Mouse (Mus musculus) embryonic fibroblast, embryonic 13.5 days (primary cell): ENCODE results near the gene Tmem212. TPM values are rescaled to one million over a fixed set of nuclear protein-coding genes. Genes with fewer than 3 reads are reported as not detected.

ENCODE experiments used
- H3K27ac ChIP-seq: 2 replicates; pipeline ENCODE4 v1.5.1; 2012; ENCODE audit warnings: low read length, control low read depth, inconsistent platforms; ENCODE audit not compliant: insufficient read depth
- H3K4me1 ChIP-seq: 2 replicates; pipeline ENCODE4 v1.6.1; 2011; ENCODE audit warnings: low read length; ENCODE audit not compliant: control insufficient read depth, insufficient read depth
- H3K4me3 ChIP-seq: 2 replicates; pipeline ENCODE4 v1.5.1; 2011; ENCODE audit warnings: mild to moderate bottlenecking, control low read depth, low read length; ENCODE audit not compliant: insufficient read depth
- CTCF ChIP-seq: IDR thresholded peaks from 2 replicates; pipeline ENCODE4 v1.5.1; 2011; ENCODE audit warnings: mild to moderate bottlenecking, control low read depth, low read length, moderate library complexity, borderline replicate concordance; ENCODE audit not compliant: insufficient read depth
- POLR2A ChIP-seq: IDR thresholded peaks from 2 replicates; pipeline ENCODE4 v1.6.1; 2011; ENCODE audit warnings: low read depth, mild to moderate bottlenecking, control low read depth, low read length, moderate library complexity
- polyA plus RNA-seq: library from polyadenylated mRNA; stranded (reverse); fragments of >200 nt; gene quantifications from 2 replicates; pipeline ENCODE4 v1.2.4, GENCODE M21; 2011; ENCODE audit warnings: low read depth; ENCODE audit not compliant: missing spikeins, insufficient read length

Gene Tmem212
- polyA plus RNA-seq, 1 experiment: not detected

DNA sequence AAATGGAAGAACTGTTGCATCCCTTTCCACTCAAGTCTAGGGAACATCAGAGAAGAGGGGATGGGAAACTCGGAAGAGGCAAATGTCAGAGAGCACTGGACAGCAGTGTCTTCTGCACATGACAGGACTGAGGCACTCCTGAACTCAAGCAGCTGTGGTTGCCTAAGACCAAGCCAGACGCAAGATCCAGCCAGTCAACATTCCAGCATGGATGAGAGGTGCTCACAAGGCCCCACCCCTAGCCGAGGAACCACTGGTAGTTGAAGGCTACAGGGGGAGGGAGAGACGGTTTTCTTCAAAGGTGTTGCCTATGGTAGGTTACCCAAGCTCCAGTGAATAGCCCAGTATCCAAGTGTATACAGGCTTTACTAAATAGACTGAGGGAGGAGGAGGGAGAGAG lies 24.8 kb downstream of the Tmem212 start:
- TF ChIP-seq CTCF (no peak), POLR2A (no peak)
- no peak overlapping the region for H3K27ac ChIP-seq
- H3K4me3 ChIP-seq: no peak overlapping the region
- no peaks in the 10 kb centered on the region for H3K4me1 ChIP-seq

DNA sequence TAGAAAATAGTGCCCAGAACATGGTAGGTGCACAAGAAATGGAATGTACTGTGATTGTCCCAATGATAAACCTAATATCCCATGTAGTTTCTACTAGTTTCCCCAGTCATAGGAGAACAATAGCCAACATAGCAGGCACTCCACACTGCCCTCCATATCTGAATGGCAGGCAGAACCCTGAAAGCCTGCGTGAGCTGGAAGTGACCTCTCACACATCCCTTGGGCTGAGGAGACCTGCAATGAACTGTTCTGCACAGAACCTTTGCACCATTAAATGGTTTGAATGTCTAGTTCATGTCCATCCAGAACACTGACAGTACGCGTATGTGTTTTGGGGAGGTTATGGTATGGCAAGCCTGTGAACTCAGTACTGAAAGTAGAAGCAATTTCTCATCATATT lies 27.5 kb downstream of the Tmem212 start:
- H3K27ac ChIP-seq: no peak overlapping the region
- H3K4me3 ChIP-seq: no peak overlapping the region
- peaks cover 6% of the 10 kb centered on the region; the same call in 1 of the 2 replicates for H3K4me1 ChIP-seq
- no peak for TF ChIP-seq CTCF
- no peak for TF ChIP-seq POLR2A

DNA sequence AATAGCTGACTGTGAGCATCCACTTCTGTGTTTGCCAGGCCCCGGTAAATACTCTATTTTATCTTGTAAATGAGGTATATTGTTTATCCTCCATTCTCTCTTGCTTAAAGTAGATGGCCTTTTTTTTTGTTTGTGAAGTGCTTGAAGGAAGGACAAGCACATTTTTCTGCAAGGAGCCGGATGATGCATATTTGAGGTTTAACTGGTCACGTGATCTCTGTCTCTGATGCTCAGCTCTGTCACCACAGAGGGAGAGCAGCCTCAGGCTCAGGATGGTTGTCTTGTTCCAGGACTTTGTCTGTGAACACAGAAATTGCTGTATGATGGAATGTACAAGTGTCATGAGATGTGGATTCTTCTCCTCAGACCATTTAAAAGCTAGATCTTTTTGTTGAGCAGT lies 28.4 kb downstream of the Tmem212 start:
- no peak overlapping the region for H3K27ac ChIP-seq
- TF ChIP-seq POLR2A (no peak), CTCF (no peak)
- H3K4me3 ChIP-seq: no peak overlapping the region
- peaks cover 9% of the 10 kb centered on the region for H3K4me1 ChIP-seq

DNA sequence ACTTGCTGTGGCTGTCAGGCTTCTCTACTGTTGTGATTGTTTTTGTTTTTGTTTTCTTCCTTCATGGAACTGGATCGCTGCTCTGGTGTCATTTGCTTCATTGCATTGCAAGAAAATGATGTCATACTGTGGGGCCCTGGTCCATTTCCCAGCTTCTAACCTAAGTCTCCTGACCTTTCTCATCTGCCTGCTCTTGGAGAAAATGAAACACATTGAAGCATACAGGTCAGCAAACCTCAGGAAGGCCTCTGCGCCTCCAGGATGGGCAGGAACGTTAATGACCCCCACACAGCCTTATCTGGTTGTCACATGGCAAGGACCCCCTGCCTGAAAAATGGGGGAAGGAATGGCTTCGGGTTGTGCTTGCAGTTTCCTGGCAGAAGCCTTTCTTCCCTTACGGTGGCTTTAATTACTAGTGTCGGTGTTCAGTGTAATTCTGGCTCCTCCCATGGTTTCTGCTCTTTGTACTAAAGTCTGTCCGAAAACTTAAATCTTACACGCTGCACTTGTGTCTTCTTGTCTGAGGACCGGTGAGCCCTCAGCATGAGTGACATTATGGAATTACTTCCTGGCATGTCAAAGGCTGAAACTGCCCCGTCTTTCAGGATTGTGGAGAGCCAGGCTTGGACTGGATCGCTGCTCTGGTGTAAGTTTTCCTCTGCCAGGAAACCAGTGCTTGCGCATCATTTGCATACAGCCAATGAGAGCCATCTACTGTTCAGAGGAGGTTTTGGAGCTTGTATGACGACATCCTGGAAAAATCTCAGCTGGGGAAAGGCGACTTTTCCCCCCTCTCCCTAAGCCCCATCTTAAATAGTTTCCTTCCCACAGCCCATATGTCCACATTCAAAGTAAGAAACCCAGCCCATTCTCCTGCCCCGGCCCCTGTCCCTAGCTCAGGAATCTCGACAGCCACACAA lies 33.1 kb downstream of the Tmem212 start:
- Histone ChIP-seq H3K4me1 (peaks cover 22% of the 10 kb centered on the region), H3K4me3 (no peak overlapping the region), H3K27ac (peak overlapping the region; percentile 94)
- TF ChIP-seq CTCF: no peak
- peak; percentile 90 for TF ChIP-seq POLR2A

DNA sequence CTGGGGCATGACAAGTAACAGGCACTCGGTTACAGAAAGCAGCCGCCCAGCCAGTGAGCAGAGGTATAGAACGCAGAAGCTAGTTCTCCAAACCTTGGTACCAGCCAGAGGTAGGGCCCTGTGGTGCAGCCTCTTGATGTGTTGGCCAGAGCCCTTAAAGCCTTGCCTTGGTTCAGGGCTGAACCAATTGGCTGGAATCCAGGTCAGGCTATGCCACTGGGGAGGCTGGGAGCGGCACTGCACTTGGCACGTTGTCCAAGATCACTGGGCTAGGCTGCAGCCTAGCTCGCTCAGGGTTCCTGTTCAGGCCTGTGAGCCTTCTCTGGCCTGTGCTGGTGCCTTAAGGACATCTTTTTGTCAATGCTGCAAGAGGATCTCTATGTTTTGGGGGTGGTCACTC lies 34.6 kb downstream of the Tmem212 start:
- Histone ChIP-seq H3K27ac (no peak overlapping the region), H3K4me1 (peaks cover 25% of the 10 kb centered on the region), H3K4me3 (no peak overlapping the region)
- TF ChIP-seq POLR2A: no peak
- TF ChIP-seq CTCF: no peak

DNA sequence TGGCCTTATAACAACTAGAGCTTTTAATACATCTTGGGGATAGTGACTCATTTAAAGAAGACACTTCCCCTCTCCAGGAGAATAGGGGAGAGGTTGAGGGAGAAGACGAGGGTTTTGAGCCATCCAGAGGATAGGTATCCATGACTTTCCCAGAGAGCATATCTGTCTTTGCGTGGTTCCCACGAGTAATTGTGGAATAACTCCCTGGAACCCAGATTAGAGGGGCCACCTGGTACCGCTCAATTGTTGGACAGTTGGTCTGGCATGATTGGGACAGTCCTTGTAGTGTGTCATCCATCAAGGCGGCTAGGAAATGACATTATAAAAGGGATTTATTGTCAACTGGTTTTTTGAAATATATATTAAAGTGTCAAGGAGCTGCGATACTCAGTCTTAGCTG lies 35.1 kb downstream of the Tmem212 start:
- Histone ChIP-seq H3K4me1 (peaks cover 25% of the 10 kb centered on the region), H3K27ac (no peak overlapping the region), H3K4me3 (no peak overlapping the region)
- no peak for TF ChIP-seq CTCF
- no peak for TF ChIP-seq POLR2A

DNA sequence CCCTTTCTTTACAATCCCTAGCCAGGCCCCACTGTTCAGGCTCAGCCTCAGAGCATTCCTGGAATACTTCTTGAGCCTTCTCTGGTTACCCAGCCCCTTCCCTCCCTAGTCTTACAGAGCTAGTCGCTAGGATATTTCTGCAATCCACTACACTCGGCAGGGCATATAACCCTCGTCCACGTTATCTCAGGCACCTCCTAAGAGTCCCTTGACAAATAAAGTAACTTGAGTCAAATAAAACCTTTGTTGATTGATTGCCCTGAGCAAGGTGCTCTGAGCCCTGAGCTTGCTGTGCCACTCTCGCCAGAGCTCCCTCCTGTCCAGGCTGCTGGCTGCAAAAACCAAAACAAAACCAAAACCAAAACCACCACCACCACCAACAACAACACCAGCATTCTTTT lies 37.0 kb downstream of the Tmem212 start:
- Histone ChIP-seq H3K4me1 (peaks cover 23% of the 10 kb centered on the region), H3K4me3 (peak overlapping the region; percentile 29), H3K27ac (peak overlapping the region; percentile 90)
- TF ChIP-seq POLR2A (peak; percentile 44; the same call in 1 of the 2 replicates), CTCF (no peak)

DNA sequence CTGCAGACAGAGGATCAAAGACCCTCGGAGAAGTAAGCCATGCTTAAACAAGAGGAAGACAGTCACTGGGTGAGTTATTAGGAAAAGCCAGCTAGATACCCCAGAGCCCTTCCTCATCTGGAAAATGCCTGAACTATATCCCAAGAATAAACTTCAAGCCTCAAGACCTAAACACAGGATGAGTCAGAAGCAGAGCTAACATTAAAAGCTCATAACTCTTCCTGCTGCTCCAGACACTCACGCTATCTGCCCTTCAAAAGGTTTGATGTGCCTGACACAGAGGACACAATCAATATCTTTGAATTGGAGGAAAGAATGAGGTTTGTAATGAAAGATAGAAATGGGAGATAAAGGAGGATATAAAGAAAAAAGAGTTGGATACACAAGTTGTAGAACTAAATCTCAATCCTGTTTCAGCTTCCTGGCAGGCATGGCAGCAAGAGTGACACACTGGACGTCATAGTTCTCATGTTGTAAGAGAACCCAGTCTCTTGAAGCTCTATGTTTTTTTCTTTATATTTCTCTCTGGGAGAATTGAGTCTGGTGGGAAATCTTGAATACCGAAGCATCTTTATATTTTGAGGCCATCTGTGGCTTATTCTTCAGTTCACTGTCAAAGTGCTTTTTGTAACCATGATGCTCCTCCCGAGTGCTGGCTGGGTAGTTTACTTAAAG lies 37.6 kb downstream of the Tmem212 start:
- TF ChIP-seq POLR2A: 0 out of 2 replicates have a peak, but pooled peaks have one; percentile 13
- no peak for TF ChIP-seq CTCF
- Histone ChIP-seq H3K4me1 (peaks cover 19% of the 10 kb centered on the region), H3K27ac (peak overlapping the region; percentile 90), H3K4me3 (no peak overlapping the region; the same call in 1 of the 2 replicates)

DNA sequence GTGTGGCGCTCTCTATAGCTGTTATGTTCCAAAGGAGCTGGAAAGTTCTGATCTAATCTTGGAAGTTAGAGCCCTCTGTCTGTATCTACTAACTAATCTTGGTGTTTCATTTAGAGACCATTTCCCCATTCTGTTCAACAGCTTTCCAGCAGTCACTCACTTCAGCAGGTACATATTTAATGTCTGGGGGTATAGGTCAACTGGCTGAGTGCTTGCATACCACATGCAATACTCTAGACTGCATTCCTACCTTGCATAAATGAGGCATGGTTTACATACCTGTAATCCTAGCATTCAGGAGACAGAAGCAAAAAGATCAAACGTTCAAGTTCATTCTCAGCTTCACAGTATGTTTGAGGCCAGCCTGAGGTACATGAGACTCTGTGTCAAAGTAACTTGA lies 39.9 kb downstream of the Tmem212 start:
- Histone ChIP-seq H3K4me3 (no peak overlapping the region), H3K4me1 (peaks cover 5% of the 10 kb centered on the region), H3K27ac (no peak overlapping the region)
- no peak for TF ChIP-seq CTCF

DNA sequence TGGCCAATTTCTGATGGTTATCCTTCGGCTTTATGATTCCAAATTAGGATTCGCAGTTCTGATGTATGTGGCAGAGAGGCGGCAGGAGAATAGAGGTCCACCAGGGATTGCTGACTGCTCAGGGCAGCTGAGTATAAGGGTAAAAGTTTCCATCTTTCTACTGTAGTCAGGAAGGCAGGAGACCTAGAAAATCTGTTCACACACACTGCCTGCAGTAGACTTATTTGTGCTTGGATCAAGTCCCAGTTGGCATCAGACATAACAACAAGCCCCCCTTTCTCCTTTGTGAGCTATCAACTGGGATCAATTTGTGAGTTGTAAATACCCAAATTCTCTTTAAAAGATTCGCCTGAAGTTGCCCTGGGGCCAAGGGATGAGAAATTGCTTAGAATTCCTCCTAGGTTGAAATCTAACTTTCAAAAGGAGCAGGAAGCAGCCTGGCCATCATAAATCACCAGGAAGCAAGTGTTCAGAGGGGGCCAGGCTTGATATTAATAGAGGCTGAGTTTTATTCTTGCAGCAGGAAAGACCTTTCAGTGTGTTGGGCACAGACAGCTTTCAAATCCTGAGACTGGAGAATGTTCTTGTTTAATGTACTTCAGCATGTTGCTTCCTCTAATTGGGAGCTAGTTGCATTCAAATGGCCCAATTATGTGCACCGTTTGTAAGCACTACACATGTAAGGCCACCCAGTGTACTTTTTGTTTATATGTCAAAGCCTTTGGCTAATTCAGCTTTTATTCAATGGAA lies 41.6 kb downstream of the Tmem212 start:
- Histone ChIP-seq H3K27ac (no peak overlapping the region), H3K4me1 (peaks cover 5% of the 10 kb centered on the region), H3K4me3 (no peak overlapping the region)
- no peak for TF ChIP-seq CTCF
- TF ChIP-seq POLR2A: no peak
